Mouse (Mus musculus) liver, postnatal 0 days (tissue): ENCODE data around the gene Hoxb4.

ENCODE experiments used
- CTCF ChIP-seq: sonication (generic); IDR thresholded peaks from 2 replicates; pipeline ENCODE4 v1.5.1; 2016; ENCODE audit warnings: antibody characterized with exemption, low read depth
- EP300 ChIP-seq: IDR thresholded peaks from 2 replicates; pipeline ENCODE4 v1.6.1; 2016; ENCODE audit warnings: antibody characterized with exemption, low read depth, mild to moderate bottlenecking

DNA sequence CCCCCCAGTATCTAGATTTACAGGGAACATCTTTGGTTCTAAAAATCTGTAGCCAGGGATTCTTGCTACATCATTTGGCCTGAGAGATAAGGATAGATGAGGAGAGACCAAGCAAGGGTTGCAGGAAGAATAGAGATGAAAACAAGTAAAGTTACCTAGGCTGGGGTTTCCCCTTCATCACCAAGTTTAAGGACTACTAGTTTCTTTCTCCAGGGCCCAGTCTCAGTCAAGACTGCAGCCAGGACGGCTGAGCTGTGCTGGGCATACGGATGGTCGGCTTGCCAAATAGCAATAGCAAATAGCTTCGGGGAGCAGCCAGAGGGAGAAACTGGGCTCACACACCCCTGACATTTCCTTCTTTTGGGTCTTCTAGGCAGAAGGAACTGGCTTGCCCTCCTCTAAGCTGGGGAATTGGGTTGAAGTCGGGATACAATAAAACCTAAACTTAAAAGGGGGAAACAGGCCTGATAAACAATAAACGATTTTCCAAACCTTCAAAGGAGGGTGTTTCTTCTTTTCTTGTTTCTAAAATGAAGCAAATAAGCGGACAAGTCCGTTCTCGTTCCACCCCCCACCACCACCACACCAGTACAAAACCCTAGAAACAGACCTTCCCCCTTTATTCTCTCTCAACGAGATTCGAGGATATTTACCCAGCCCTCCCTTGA is 20.0 kb upstream of the Hoxb4 start:
- TF ChIP-seq CTCF (no peak), EP300 (no peak)
